Mouse (Mus musculus) myocyte (in vitro differentiated cells): ENCODE data around the gene 6430628N08Rik. TPM values are rescaled to one million over a fixed set of nuclear protein-coding genes. Genes with fewer than 3 reads are reported as not detected.

Experiments used
- H3K27me3 ChIP-seq: one replicate; pipeline ENCODE4 v1.6.1; 2011; ENCODE audit not compliant: control insufficient read depth, insufficient read depth, insufficient read length
- H3K36me3 ChIP-seq: one replicate; pipeline ENCODE4 v1.6.1; 2011; ENCODE audit not compliant: control insufficient read depth, insufficient read depth
- H3K4me2 ChIP-seq: one replicate; pipeline ENCODE4 v1.6.1; 2011; ENCODE audit warnings: low read depth, control low read depth
- H3K4me3 ChIP-seq: one replicate; pipeline ENCODE4 v1.5.1; 2011; ENCODE audit warnings: mild to moderate bottlenecking, control low read depth, moderate library complexity
- H3K79me2 ChIP-seq: one replicate; pipeline ENCODE4 v1.6.1; 2011; ENCODE audit not compliant: control insufficient read depth, insufficient read depth
- H3ac ChIP-seq: one replicate; pipeline ENCODE4 v1.6.1; 2011; ENCODE audit not compliant: control insufficient read depth, insufficient read length
- CEBPB ChIP-seq: IDR thresholded peaks from 2 replicates; pipeline ENCODE4 v1.6.1; 2011; ENCODE audit warnings: mild to moderate bottlenecking, moderate library complexity; ENCODE audit not compliant: poor library complexity, insufficient read depth, severe bottlenecking
- E2F4 ChIP-seq: IDR thresholded peaks from one replicate; pipeline ENCODE4 v1.6.1; 2011; ENCODE audit warnings: mild to moderate bottlenecking, control low read depth, moderate library complexity; ENCODE audit not compliant: insufficient read depth
- MAX ChIP-seq: IDR thresholded peaks from one replicate; pipeline ENCODE4 v1.6.1; 2011; ENCODE audit warnings: low read depth, mild to moderate bottlenecking, control low read depth
- MYOD1 ChIP-seq, 3 experiments: IDR thresholded peaks; one replicate each; pipeline ENCODE4 v1.6.1; 2011; ENCODE audit warnings: control low read depth in 2 of 3, low read depth in 2 of 3, mild to moderate bottlenecking in 2 of 3, moderate library complexity in 1 of 3; ENCODE audit not compliant: insufficient read length in 2 of 3, control insufficient read depth in 1 of 3
- MYOG ChIP-seq, 3 experiments: IDR thresholded peaks; one replicate each; pipeline ENCODE4 v1.6.1; 2011; ENCODE audit warnings: control low read depth in 2 of 3, low read depth in 2 of 3, mild to moderate bottlenecking in 2 of 3; ENCODE audit not compliant: insufficient read length in 2 of 3, control insufficient read depth in 1 of 3, insufficient read depth in 1 of 3
- POLR2A ChIP-seq: IDR thresholded peaks from one replicate; pipeline ENCODE4 v1.6.1; 2011; ENCODE audit warnings: low read depth, mild to moderate bottlenecking, control low read depth, moderate library complexity; ENCODE audit not compliant: insufficient read length
- POLR2AphosphoS2 ChIP-seq: IDR thresholded peaks from one replicate; pipeline ENCODE4 v1.6.1; 2011; ENCODE audit warnings: low read depth, control low read depth; ENCODE audit not compliant: insufficient read length
- REST ChIP-seq: IDR thresholded peaks from one replicate; pipeline ENCODE4 v1.6.1; 2011; ENCODE audit warnings: mild to moderate bottlenecking, control low read depth, moderate library complexity; ENCODE audit not compliant: insufficient read depth, insufficient read length
- SRF ChIP-seq: IDR thresholded peaks from one replicate; pipeline ENCODE4 v1.6.1; 2011; ENCODE audit warnings: low read depth; ENCODE audit not compliant: control insufficient read depth, insufficient read length
- TCF12 ChIP-seq: IDR thresholded peaks from one replicate; pipeline ENCODE4 v1.6.1; 2011; ENCODE audit warnings: mild to moderate bottlenecking, control low read depth; ENCODE audit not compliant: poor library complexity, insufficient read depth, severe bottlenecking
- TCF3 ChIP-seq: IDR thresholded peaks from one replicate; pipeline ENCODE4 v1.6.1; 2011; ENCODE audit warnings: low read depth, control low read depth; ENCODE audit not compliant: insufficient read length
- USF1 ChIP-seq: IDR thresholded peaks from one replicate; pipeline ENCODE4 v1.6.1; 2011; ENCODE audit warnings: low read depth, mild to moderate bottlenecking, control low read depth, moderate library complexity
- polyA plus RNA-seq: library from polyadenylated mRNA; unstranded; fragments of >200 nt; fragmentation: generic; extraction: Trizol; gene quantifications from one replicate; pipeline ENCODE4 v1.2.1, GENCODE M21; 2012; ENCODE audit warnings: missing spikeins

6430628N08Rik gene
- polyA plus RNA-seq, 1 experiment = not detected

DNA sequence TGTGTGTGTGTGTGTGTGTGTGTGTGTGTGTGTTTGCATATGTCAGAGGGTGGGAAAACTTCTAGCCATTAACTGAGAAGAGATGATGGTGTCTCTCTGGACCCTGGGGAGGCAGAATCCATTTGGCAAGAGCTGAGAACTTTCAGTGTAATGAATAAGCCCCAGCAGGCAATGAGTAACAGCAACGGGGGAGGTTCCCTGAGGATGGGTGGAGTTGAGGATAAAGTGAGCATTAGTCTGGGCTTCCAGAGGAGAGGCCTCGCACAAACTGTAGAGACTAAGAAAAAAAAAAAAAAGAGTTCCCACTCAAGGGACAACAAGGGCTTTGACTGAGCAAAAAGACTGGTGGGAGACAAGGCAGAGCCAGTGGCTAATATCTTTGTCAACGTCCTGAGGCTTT, 3.8 kb downstream of the 6430628N08Rik start:
- no peak for TF ChIP-seq REST
- no peak for TF ChIP-seq TCF3
- TF ChIP-seq CEBPB = no peak
- no peak for TF ChIP-seq E2F4
- no peak for TF ChIP-seq POLR2AphosphoS2
- no peak for TF ChIP-seq MYOG (IDR thresholded peaks at IDR 0.05; ENCODE audit: control insufficient read depth in 1 of 3, insufficient read depth in 1 of 3, insufficient read length in 2 of 3, low read depth in 2 of 3)
- TF ChIP-seq SRF = no peak
- no peak for TF ChIP-seq MYOD1 (IDR thresholded peaks at IDR 0.05; ENCODE audit: control insufficient read depth in 1 of 3, insufficient read length in 2 of 3, low read depth in 2 of 3)
- TF ChIP-seq POLR2A = no peak
- TF ChIP-seq USF1 = no peak
- no peak for TF ChIP-seq MAX
- no peak for TF ChIP-seq TCF12
- Histone ChIP-seq H3K27me3 (peaks cover 65% of the 10 kb centered on the region), H3K4me3 (no peak overlapping the region)

GRCm38 (mm10) chr4:115897901-115898631, 7.6 kb downstream of the 6430628N08Rik start:
- Histone ChIP-seq H3K4me2 (no peak overlapping the region), H3K79me2 (no peaks in the 10 kb centered on the region), H3K4me3 (no peak overlapping the region), H3ac (no peak overlapping the region), H3K27me3 (peaks cover 64% of the 10 kb centered on the region), H3K36me3 (no peaks in the 10 kb centered on the region)
- TF ChIP-seq MYOD1 (IDR thresholded peaks at IDR 0.05; ENCODE audit: control insufficient read depth in 1 of 3, insufficient read length in 2 of 3, low read depth in 2 of 3) = no peak
- no peak for TF ChIP-seq SRF
- TF ChIP-seq REST = no peak
- TF ChIP-seq POLR2A = no peak
- no peak for TF ChIP-seq CEBPB
- TF ChIP-seq POLR2AphosphoS2 = no peak
- TF ChIP-seq MYOG (IDR thresholded peaks at IDR 0.05; ENCODE audit: control insufficient read depth in 1 of 3, insufficient read depth in 1 of 3, insufficient read length in 2 of 3, low read depth in 2 of 3) = no peak

More for the DNA sequence above, 3.8 kb downstream of the 6430628N08Rik start:
- H3ac ChIP-seq = no peak overlapping the region
- H3K36me3 ChIP-seq = no peaks in the 10 kb centered on the region
- H3K79me2 ChIP-seq = no peaks in the 10 kb centered on the region
- no peak overlapping the region for H3K4me2 ChIP-seq

GRCm38 (mm10) chr4:115902816-115903215, 12.4 kb downstream of the 6430628N08Rik start:
- no peak overlapping the region for H3ac ChIP-seq
- H3K79me2 ChIP-seq = no peaks in the 10 kb centered on the region
- no peaks in the 10 kb centered on the region for H3K36me3 ChIP-seq
- H3K27me3 ChIP-seq = peaks cover 52% of the 10 kb centered on the region
- H3K4me2 ChIP-seq = no peak overlapping the region
- TF ChIP-seq USF1 (no peak), POLR2AphosphoS2 (no peak), REST (no peak)
- no peak overlapping the region for H3K4me3 ChIP-seq

- Histone ChIP-seq H3K79me2 (no peaks in the 10 kb centered on the region), H3K27me3 (peaks cover 36% of the 10 kb centered on the region)
- TF ChIP-seq REST = no peak
Measured at GRCm38 (mm10) chr4:115904375-115904774, 13.9 kb downstream of the 6430628N08Rik start.

GRCm38 (mm10) chr4:115905701-115906100, 15.2 kb downstream of the 6430628N08Rik start:
- H3ac ChIP-seq = no peak overlapping the region
- no peak overlapping the region for H3K4me2 ChIP-seq
- H3K4me3 ChIP-seq = no peak overlapping the region
- peaks cover 23% of the 10 kb centered on the region for H3K27me3 ChIP-seq
- TF ChIP-seq USF1 = no peak
- no peak for TF ChIP-seq TCF3
- TF ChIP-seq POLR2A = no peak
- no peak for TF ChIP-seq CEBPB
- TF ChIP-seq REST = no peak
- H3K36me3 ChIP-seq = no peaks in the 10 kb centered on the region
- no peaks in the 10 kb centered on the region for H3K79me2 ChIP-seq

More at GRCm38 (mm10) chr4:115904375-115904774, 13.9 kb downstream of the 6430628N08Rik start:
- Histone ChIP-seq H3K36me3 (no peaks in the 10 kb centered on the region), H3ac (no peak overlapping the region), H3K4me2 (no peak overlapping the region), H3K4me3 (no peak overlapping the region)
